Mouse (Mus musculus) gastrocnemius, postnatal 10 days (tissue): ENCODE measurements around the gene Mrpl17. TPM values are rescaled to one million over a fixed set of nuclear protein-coding genes. Genes with fewer than 3 reads are reported as not detected.
"Not testable (repeated sequence)": the region's sequence is repeated elsewhere in the genome, so short reads cannot be mapped to it uniquely, and the experiment has no call there.

Experiments used
- DNase-seq: peaks from one replicate; pipeline ENCODE4 v3.0.0; 2021; ENCODE audit warnings: mixed read lengths
- long read RNA-seq, 2 experiments: library from polyadenylated mRNA; stranded (forward); transcript quantifications; one replicate each; pipeline ENCODE4 v2.0.0; 2021
- total RNA-seq, 2 experiments: library from RNA; stranded (reverse); gene quantifications; 2 replicates each; pipeline ENCODE4 v1.2.3; 2021

The Mrpl17 gene
- total RNA-seq = 100 to 1,000 TPM; 162 to 171 TPM
- long read RNA-seq, experiment 1, full-length matches to known transcripts = 76 of 78 reads
- long read RNA-seq, experiment 1, partial matches to known transcripts = 0 of 78 reads
- long read RNA-seq, experiment 1, other reads (novel, unspliced or antisense) = 2 of 78 reads
- long read RNA-seq, experiment 2, full-length matches to known transcripts = 82 of 82 reads
- long read RNA-seq, experiment 2, partial matches to known transcripts = 0 of 82 reads
- long read RNA-seq, experiment 2, other reads (novel, unspliced or antisense) = 0 of 82 reads

DNA sequence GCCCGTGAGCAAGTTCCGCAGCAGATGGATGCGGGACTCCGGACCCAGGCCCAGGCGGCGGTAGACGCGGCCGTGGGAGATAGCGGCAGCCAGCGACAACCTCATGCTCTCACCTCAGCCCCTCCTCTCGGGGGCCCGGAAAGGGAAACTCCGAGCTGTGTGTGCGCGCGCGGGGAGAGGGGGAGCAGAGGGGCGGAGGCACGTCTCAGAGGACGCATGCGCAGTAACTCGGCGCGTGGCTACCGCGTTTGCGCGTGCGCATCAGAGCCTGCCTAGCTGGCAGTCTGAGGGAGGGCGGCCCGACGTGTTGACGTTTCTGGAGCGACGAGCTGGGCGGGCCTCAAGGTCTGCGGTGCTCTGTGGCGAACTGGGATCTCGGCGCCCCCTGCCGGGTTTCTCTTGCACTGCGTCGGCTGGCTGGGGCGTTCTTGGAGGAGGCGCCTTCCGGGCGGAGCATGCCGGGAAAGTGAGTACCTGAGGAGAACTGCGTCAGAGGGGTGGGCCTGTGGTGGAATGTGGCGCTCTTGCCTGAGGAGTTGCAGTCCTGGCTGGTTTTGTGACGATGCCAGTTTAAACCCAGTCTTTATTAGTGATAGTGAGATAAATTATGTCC lies at the start of gene Mrpl17:
Gene Mrpl17, minus strand, starts transcription at position 223 of the 613 bp plus-strand sequence.
- peak; percentile 99 for DNase-seq

DNA sequence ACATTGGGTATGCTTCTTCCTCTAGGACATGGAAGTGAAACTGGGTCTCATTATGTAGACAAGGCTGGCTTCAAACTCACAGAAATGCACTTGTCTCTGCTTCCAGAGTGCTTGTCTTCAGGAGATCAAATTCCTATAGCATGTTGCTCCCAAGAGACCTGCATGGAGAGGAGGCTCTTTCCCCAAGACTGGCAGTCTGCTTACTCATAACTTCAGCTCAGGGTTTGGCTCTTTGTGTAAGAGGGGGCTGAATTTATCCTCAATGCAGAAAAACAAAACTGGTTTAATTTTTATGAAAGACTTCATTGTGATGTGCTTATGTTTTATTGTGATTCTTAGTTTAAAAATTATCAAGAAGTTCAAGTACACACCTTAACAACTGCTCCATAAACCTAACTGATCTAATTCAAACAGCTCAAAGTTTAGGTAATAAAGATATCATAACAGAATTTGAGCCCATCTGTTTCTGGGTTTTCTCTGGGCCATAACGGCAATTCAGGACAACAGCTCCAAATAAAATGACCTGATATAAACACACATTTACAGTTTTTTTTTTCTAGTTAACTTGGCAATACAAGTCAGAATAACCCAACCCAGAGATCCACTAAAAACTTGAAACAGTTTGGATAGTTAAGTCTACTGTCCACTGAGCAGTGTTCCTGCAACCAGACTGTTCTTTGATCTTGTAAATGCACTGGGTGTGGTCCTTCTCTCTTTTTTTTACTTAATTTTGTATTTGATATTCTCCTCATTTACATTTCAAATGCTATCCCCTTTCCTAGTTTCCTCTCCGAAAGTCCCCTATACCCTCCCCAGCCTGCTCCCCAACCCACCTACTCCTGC lies 45.0 kb upstream of the Mrpl17 start:
- DNase-seq = not testable (repeated sequence)

DNA sequence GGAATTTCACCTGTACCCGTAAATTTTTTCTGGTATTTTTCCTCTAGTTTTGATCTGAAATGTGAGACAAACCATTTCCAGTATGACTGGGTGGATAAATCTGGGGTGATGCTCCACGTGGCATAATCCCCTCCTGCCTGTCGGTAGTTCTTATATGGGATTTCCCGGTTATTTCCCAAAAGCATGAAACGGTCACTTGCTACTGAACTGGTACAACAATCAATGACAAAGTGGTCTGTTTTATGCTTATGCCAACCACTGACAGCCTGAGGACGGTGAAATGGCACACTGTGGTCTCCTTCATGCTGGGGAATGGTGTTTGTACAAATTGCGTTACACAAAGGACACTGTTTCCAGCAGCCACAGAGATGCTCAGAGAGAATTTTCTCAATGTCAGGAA lies 13.4 kb upstream of the Mrpl17 start:
- DNase-seq = no peak

DNA sequence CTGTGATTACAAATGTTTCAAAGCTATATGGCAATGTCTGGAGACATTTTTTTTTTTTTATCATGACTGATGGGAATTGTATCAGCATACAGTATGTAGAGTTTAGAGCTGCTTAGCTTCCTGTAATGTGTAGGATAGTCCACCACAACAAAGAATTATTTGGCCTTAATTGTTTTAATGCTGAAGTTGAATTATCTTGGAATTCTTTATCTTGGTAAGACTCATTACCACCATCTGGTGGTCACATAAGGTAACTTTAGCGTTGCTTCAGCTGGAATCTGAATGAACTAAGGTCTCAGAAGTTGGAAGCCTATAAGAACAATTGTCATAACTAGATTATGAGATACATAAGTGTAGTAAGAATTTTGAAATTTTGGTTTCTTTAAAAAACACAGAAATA lies 7.6 kb upstream of the Mrpl17 start:
- DNase-seq = no peak

DNA sequence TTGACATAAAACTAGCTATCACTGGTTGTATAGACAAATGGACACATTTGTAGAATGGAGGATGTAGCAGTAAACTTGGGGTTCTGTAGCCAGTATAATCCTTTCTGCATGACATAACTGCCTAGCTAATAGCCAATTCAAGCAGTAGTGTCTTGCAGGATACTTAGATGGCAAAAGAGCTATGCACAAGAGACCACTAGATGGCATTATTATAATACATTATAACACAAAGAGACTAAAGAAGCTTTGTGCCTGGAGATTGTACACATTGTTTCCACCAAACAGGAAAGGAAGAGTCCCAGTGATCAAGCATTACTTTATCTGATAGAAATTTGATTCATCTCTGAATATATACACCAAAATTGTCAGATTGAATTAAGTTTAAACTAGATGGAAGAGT lies 5.8 kb upstream of the Mrpl17 start:
- no peak for DNase-seq

DNA sequence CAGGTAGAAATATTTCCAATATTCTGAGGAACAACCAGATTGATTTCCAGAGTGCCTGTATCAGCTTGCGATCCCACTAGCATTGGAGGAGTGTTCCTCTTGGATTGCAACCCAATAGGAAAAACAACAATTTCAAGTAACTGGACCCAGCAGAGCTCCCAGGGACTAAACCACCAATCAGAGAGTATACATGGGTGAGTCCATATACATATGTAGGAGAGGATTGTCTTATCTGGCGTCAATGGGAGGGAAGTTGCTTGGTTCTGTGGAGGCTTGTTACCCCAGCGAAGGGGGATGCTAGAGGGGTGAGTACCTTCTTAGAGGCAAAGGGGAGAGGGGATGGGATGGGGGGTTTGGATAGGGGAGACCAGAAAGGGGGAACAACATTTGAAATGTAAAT lies 2.4 kb upstream of the Mrpl17 start:
- DNase-seq = no peak

DNA sequence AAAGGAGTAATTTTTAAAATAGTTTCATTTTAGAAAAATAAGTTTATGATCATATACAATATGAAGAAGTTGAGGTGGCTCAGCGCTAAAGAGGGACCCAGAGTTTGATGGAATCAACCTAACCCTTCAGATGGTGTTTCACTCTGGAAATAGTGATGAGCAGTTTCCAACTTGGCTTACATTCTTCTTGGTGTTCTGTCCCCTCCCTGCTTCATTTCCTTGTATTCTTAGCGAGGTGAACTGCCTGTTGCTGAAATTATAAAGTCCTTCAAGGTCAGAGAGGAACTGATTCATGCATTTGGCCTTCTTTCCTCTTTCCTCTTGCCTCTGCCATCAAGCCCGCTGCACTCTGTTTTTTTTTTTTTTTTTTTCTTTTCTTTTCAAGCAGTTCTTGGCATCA lies 1.7 kb upstream of the Mrpl17 start:
- DNase-seq = no peak

DNA sequence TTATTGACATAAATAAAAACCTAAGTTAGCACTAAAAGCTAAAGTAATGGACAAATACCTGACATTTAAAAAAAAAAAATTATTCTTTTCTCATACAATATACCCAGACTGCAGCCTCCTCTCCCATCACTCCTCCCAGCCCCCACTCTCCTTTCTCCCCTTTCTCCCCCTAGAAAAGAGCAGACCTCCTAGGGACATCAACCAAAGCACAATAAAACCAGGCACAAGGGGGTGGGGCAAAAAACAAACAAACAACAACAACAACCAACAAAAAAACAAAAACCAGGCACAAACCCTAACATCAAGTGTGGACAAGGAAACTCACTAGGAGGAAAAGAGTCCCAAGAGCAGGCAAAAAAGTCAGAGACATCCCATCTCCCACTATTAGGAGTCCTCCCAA lies 617 bp upstream of the Mrpl17 start:
- no peak for DNase-seq

DNA sequence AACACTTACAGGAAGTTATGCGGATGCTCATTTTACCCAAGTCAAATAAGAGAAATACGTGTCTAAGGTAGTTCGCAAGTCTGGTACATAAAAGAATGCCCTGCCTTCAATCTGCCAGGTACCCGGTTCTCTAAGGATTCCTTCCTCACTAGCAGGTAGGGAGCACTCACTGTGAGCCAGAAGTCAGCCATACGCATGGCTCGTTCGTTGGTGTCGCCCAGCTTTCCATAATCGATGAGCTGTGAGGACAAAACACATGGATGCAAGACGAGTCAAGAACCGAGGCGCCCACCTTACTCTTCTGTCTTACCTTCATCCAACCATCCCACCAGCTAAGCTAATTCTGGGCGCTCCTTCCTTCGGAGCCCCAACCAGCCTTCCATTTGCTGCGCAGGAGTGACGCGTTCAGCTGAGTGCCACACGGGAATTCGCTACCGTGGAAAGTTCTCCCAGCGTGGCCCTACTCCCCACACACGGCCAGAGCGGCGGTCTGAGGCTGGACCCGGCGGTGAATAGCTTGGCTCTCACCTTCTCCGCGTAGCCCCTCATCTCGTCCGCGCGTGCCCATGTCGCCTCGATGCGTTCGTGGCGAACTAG lies 521 bp downstream of the Mrpl17 start:
- DNase-seq = no peak

DNA sequence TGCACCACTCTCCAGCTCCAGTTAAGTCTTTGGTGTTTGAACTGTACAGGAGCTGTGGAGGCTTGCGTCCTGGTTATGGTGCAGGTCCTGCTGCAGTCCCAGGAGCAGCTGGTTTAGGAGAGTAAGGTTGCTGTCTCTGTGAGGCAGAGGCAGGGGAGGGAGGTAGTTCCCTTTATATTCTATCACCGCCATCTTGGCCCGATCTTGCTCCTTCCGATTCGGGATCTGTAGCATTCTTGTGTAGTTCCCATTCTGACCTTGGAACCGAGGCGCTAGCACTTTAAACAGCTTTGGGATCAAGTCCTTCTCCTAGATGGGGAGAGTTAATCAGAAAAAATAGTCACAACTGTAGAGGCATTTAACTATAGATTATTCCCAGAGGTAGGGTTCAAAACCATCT lies 1.1 kb downstream of the Mrpl17 start:
- DNase-seq = no peak

DNA sequence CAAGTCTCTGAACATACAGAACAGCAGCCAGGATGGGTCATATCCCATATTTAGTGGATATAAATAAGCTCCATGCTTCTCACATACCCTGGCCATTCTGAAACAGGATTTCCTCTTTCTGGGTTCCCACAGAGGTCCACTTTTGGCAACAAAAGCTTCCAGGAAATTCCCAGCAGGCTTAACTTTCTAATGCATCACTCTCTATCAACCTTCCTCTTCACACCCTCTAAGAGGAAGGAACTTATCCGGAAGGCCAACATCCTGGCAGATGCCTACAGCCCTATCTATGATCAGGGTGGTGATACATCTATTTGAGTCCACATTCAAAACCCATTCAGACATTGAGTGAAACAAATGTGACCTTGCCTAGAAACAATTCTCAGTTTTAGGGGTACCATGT lies 2.5 kb downstream of the Mrpl17 start:
- no peak for DNase-seq

DNA sequence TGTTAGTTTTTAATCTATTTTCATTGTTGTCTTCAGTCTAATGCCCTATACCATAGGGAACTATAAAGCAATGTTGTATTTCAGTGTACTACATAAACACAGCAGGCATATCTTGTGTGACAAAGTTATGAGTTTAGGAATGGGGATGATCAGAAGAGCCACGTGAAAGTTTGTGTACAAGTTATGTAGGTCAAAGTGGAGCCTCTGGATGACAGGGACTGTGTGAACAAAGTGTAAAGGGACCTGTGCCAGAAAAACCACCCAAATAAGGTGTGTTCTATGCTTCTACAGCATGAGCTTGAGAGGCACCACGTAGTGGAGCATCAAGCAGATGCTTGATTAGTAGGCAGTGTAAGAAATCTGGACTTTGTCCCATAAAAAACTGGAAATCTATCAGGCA lies 4.2 kb downstream of the Mrpl17 start:
- no peak for DNase-seq

DNA sequence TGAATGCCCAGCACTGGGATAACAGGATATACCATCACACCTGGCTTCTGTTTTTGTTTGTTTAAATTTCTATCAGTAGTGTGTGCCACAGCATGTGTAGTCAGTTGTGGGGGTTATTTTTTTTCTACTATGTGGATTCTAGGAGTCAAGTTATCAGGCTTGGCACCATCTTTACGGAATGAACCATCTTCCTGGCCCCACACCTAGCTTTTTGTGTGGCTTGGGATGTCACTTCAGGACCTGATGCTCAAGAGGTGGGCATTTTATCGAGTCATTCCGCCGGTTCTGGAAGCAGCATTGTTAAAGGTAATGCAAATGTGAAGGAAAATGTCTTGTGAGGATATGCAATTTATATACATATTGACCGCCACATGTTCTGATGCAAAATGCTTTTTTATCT lies 4.8 kb downstream of the Mrpl17 start:
- DNase-seq = no peak

DNA sequence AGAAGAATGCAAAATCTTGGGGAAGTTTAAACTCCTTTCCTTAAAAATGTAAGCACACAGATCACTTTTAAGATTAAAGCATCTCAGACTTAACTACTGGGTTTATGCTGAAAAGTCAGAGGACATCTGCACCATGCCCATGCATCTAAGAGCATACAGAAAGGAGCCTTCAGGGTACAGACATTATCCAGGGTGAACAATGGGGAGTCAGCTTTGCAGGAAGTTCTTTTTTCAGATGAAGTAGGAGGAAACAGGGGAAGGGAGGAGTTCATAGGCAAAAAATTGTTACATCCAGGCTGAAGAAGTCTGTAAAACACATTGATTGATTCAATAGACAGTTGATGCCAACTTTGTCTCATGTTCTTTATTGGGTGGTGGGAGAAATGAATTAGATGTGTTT lies 7.5 kb downstream of the Mrpl17 start:
- DNase-seq = no peak

DNA sequence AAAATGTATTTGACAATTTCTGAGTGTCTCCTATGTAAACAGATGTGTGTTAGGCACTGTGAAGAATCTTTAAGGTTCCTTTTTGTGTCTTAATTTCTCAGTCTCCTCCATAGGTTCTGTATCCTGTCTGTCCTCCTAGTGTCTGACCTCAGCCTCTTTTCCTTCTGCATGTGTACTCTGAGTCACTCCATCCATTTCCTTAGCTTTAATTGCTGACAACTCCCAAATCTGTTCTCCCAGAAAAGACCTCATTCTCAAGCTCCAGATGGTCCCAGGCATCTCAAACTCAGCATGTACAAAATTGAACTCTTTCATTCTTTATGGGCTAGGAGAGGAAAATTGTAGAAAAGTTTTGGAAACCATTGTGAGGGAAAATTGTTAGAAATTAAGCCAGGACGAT lies 8.1 kb downstream of the Mrpl17 start:
- DNase-seq = no peak

DNA sequence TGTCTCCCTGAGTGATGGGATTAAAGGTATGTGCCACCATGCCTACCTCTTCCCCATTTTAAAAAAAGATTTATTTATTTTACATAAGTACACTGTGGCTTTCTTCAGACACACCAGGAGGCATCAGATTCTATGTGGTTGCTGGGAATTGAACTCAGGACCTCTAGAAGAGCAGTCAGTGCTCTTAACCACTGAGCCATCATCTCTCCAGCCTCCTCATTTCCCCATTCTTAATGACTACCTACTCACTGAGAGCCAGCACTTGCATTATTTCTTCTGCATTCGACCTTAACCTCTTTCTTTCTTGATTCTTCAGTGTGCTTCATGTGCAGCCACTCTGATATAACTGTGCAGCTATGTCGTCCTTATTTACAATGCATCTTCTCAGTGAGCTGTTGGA lies 8.6 kb downstream of the Mrpl17 start:
- DNase-seq = no peak

DNA sequence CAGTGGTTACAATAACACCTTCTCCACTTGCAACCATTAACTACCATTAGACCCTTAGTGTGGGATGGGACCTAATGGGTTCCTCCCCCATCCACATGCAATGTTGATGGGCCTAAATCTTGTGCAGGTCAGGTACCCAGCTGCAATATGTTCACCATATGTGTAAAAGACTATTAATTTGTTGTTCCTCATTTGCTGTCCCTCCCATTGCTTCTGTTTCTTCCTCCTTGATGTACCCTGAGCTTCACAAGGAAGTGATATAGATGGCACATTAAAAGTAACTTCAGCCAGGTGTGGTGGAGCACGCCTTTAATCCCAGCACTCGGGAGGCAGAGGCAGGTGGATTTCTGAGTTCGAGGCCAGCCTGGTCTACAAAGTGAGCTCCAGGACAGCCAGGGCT lies 13.9 kb downstream of the Mrpl17 start:
- DNase-seq = no peak

DNA sequence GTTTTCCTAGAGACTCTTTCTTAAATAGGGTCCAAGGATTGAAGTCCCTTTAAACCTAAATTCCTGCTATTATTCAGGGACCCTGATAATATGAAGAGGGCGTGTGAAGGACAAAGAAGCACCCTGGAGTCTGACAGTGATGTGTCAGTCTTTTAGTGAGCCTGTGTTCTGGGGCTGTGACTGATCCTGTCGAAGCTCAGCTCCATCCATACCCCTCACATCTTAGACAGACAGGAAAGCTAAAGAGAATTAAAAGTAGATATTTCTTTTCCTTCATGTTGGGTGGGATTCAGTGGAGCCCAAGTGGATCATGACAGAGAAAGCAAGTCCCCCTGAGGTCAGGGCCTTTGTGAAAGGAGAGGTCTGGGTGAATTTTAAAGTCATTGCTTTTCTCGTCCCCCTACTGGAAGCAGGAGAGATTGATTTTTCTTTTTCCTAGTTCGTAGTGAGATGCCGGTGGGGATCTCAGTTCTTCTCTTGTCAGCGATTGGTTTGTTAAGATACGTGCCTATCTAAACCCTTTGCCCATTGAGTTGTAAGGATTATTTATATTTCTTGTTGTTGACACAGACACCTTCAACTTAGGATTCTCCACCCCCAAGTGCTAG lies 15.0 kb downstream of the Mrpl17 start:
- DNase-seq = no peak

DNA sequence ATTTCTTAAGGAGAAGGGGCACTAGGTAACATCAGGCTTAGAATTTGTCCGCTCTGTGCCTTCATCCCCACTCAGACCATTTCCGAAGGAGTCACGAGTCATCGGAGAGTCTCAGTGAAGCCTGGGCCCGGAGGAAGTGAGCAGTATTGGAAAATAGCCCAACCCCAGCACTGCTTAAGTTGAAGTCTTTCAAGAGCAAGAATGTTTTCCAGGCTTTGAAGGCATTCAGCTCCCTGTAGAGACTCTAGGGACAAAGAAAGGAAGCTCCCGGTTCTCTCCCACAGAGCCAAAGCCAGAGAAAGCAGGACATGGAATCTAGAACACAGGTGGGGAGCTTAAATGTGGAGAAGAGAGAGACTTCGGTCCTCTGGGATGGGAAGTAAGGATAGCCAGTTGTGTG lies 17.2 kb downstream of the Mrpl17 start:
- no peak for DNase-seq

DNA sequence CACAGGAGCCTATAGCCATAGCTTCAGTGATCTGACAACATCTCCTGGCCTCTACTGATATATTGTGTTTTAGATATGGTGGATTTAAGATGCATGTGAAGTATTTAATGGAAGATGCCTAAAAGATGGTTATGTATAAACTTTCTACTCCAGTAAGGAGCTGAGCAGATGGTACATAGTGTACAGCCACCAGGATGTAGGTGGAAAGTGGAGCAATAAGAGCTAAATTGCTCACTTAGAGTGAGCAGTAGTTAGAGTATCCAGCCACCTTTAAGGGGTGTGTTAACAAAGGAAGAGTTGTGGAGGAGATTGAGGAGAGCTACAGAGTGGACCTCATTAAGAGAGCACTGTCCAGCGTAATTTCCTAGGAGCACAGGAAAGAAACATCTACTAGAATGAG lies 19.8 kb downstream of the Mrpl17 start:
- DNase-seq = no peak

DNA sequence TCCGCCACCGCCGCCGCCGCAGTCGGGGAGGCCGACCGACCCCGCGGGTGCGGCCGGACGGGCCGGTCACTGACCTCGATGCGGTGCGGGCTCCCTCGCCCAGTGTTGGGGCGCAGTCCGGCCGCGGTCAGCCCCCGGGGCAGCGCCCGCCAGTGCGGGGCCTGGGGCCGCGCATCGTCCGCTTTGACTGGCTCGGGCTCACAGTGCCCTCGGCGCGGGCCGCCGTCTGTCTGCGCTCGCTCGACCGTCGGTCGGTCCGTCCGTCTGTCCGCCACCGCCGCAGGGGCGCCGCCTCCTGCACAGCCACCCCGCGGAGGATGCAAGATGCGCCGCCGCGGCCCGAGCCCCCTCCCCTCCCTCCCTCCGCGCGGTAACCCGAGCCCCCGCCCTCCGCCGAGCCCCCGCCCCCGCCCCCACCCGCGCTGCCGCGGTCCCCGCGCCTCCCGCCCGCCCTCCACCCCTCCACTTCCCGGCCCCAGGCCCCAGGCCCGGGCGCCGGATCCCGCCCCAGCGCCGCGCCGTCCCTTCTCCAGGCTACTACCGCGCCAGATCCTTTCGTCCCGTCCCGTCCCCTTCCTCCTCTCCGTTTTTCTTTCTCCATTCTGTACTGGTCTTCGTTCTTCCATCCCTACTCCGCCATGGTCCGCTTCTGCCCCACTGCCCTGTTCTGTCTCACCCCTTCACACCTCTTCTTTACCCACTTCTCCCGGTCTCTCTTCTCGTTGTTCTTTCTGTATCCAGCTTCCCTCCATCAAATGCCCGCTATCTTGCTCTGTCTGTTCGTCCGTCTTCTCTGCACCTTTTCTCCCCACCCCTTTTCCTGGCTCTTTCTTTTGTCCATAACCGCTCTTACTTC lies 23.4 kb downstream of the Mrpl17 start, which contains the start of gene Dchs1:
Gene Dchs1, minus strand, starts transcription at position 370 of the 856 bp plus-strand sequence.
- peak; percentile 44 for DNase-seq
